Mouse (Mus musculus) gastrocnemius, adult 18-20 months (tissue): ENCODE measurements around the gene Zfp747. TPM values are rescaled to one million over a fixed set of nuclear protein-coding genes. Genes with fewer than 3 reads are reported as not detected.
A peak's percentile ranks its signal among the peaks of the same experiment; 100 is the strongest.
"Not testable (repeated sequence)": the region's sequence is repeated elsewhere in the genome, so short reads cannot be mapped to it uniquely, and the experiment has no call there.

Experiments used
- DNase-seq: peaks from one replicate; pipeline ENCODE4 v3.0.0; 2021; ENCODE audit warnings: low spot score
- total RNA-seq, 2 experiments: library from RNA; stranded (reverse); gene quantifications; 2 replicates each; pipeline ENCODE4 v1.2.3; 2021

The Zfp747 gene
- total RNA-seq, 2 experiments from 2014 or later, result 2.4 to 2.6 TPM

DNA sequence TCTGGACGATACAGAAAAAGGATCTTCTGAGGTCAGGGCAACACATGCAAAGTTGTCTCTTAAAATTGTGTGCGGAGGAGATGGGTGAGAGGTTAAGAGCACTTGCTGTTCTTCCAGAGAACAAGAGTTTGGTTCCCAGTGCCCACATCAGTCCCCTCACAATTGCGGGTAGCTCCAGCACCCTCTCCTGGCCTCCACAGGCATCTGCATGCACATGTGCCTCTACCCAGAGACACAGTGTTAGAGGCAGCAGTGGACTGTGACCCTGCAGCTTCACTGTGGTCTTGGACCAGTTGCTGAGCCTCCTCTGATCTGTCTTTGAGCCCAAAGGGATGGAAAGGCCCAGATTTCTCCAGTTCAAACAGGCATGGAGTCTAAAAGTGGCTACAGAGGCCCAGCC lies 4.0 kb downstream of the Zfp747 start:
- DNase-seq, result not testable (repeated sequence)

DNA sequence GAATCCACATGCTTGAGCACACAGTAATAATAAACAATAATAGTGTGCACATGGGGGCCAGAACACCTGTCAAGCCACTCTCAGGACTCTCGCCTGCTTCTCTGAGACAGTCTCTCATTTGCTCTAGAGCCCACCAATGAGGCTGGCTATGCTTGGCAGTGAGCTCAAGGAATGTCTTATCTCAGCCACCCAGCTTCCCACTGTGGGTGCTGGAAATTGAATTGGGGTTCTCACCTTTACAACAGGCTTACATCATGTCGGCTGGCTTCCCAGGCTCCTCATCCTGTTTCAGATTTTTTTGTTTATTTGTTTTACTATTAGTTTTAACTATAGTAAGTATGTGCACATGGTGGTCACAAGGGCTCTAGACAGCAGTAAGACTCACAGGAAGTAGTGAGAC lies 4.6 kb downstream of the Zfp747 start:
- DNase-seq, result no peak

DNA sequence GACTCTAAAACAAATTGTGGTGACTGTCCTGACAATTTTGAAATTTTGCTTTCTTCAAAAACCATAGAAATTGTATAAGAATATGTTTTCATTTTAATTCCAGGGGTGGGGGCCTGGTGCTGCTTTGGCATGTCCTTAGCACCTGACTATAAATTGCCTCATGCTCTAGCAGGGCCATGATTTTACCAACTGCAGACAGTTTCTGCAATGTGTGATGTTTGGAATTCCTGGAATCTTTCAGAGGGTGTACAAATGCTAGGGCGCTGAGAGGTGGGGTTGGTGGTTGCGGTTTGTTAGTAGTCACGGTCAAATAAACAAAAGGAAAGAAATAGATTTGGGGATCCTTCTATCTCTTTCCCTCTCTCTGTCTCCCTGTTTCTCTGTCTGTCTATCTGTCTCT lies 9.6 kb downstream of the Zfp747 start:
- no peak for DNase-seq

DNA sequence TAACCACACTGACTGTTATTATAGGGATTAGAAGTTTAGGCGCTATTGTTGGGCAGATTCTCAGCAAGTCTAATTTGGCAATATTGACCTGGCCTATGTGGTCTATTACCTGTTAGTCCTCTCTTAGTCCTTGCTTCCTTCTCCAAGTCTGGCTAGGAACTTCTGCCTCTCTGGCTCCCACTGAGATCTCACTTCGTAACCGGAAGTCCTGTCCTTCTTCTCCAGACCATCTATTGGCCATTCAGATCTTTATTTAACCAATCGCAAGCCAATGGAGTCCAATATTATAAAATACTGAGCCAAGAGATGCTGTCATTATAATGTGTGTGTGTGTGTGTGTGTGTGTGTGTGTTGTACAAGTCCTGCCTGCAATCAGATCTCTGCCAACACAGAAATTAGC lies 11.7 kb downstream of the Zfp747 start:
- DNase-seq, result peak; percentile 34

DNA sequence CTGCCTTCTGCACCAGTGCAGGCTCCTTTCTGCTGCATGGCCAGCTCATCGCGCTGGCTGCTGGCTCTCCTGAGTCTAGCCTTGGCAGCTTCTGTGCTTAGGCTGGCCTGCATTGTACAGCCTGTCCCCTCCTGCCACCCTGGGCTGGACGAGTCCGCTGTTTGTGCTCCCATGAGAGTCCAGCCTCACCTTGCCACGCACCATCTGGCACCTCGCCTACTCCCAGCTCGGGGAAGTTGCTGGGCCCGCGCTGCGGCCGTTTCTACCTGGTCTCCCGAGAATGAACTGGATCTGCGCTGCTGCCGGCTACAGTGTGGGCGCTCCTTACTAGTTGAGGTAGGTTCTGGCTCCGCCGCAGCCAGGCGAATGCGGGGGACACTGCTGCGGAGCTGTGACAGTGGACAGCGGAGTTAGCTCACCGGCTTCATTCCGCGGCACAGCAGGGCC lies 12.4 kb downstream of the Zfp747 start:
- no peak for DNase-seq

DNA sequence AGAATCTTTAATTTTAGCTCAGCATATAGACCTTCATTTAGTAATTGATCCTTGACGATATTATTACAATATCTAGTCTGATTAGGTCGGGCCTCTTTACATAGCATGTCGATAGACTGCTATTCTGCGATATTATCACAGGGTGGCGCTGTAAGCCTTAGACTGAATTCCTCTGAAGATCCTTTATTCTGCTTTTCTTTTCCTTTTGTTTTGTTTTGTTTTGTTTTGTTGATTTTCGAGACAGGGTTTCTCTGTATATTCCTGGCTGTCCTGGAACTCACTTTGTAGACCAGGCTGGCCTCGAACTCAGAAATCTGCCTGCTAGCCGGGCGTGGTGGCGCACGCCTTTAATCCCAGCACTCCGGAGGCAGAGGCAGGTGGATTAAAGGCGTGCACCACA lies 13.4 kb downstream of the Zfp747 start:
- peak; percentile 31 for DNase-seq

DNA sequence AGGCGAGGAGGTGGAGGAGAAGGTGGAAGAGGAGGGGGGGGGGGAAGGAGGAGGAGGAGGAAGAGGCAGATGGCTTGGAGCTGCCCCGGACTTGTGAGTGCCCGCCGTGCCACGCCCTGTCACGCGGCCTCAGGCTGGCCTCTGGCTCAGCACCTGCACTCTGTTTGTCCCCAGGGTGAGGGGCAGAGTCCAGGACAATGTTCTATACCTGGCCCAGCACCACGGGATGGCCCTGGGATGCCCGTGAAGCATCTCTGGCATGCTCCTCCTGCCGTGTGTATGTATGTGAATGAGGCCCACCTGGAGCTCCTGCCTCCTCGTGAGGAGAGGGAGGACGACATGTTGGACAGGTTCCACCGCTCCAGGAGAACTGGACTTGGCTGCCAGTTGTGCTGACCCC lies 14.4 kb downstream of the Zfp747 start:
- no peak for DNase-seq

DNA sequence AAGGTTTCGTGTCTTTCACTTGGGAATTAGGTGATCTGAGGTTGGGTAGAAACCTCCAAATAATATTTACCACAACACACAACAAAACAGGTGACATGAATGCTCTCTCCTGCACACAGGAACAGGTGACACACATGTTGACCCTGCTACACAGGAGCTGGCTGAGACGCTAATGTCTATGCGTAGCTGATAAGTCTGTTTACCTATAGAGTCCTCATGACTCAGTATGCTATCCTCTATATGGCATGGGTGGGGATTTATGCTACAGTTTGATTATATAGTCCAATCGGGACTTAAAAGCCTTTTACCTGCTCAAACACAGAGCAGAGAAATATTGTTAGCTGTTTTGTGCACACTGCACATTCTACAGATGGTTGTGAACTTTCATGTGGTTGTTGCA lies 15.6 kb downstream of the Zfp747 start:
- DNase-seq, result no peak

DNA sequence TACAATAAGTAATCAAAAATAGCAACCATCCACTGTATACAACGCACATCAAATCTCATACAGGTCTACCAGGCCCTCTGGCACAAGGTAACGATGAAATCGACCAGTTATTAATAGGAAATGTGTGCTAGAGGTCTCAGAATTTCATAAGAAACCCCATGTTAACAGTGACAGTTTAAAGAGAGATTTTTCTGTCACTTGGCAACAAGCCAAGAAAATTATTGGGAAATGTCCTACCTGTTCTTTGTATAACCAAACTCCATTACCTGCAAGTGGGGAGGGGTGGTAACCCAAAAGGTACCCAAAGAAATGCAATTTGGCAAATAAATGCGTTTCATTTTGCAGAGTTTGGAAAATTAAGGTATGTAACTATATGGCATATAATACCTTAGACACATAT lies 17.4 kb downstream of the Zfp747 start:
- DNase-seq, result no peak

DNA sequence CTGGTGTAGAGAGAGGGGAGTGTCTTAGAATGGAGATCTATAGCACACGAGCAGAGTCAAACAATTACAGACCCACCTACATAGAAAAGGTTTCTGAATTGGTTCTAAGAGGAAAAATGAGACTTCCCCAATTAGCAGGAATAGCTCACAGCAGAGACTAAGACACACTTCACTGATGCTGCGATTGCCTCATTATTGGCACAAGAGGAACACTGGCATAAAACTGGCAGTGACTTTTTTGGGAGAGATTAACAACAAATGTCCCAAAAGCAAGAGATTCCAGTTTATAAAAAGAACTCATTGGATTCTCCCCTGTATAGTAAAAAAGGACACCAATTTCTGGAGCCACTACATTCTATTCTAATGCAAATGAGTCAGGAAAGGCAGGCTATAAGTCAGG lies 18.0 kb downstream of the Zfp747 start:
- no peak for DNase-seq

DNA sequence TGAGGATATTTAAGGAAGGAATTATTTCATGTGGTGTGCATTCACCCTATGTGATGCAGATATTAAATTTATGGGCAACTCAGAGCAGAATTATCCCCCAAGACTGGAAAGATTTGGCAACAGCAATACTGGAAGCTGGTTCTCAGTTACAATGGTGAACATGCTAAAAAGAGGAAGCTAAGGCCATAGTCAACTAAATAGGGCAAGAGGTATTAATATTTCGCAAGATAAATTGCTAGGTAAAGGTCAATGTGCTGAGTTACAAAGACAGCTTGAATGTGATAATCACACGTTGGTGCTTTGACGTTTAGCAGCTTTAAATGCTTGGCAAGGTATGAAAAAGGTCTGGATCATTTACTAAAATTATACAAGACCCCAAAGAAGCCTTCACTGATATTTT lies 20.1 kb downstream of the Zfp747 start:
- no peak for DNase-seq

DNA sequence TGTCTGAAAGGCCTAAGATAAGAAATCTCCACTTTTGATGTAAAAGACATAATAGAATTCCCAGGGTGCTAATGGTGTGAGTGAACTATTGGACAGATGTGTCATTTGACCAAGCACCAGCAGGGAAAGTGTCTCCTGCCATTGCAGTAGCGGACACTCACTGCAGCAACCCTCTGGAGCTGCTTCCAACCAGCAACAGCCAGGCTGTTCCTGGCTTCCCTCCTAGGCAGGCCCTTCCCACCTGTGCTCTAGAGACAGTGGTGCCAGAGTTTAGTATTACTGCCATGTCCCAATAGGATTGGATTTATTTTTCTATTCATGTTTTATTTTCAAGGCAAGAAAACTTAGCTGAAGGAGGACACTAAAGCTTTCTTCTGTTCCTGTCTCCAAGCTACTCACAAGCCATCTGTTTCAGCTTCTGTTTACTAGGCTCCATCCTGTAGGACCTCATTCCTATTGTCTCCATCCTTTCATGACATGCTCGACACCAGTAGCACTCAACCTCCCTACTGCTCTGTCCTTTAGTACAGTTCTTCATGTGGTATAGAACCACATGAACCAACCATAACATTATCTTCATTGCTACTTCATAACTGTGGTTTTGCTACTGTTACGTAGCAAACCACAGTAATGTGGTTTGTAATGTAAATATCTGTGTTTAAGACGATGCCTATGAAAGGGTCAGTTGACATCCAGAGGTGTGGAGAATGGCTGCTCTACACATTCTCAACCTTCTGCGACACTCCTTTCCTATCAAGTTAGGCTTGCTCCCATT lies 24.4 kb downstream of the Zfp747 start:
- DNase-seq, result no peak

DNA sequence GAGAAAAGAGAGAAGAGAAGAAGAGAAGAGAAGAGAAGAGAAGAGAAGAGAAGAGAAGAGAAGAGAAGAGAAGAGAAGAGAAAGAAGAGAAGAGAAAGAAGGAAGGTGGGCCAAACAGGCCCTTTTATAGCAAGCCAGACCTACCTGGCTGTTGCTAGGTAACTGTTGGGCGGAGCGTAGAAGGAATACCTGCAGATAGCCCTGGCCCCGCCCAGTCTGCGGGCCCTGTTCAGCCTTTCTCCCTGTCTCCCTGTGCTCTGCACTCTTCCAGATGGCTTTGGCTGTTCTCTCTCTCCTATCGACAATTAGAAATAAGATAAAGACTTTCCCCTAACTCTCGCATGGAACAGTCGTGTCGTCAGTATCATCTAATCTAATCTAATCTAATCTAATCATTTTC lies 29.2 kb downstream of the Zfp747 start:
- DNase-seq, result no peak

DNA sequence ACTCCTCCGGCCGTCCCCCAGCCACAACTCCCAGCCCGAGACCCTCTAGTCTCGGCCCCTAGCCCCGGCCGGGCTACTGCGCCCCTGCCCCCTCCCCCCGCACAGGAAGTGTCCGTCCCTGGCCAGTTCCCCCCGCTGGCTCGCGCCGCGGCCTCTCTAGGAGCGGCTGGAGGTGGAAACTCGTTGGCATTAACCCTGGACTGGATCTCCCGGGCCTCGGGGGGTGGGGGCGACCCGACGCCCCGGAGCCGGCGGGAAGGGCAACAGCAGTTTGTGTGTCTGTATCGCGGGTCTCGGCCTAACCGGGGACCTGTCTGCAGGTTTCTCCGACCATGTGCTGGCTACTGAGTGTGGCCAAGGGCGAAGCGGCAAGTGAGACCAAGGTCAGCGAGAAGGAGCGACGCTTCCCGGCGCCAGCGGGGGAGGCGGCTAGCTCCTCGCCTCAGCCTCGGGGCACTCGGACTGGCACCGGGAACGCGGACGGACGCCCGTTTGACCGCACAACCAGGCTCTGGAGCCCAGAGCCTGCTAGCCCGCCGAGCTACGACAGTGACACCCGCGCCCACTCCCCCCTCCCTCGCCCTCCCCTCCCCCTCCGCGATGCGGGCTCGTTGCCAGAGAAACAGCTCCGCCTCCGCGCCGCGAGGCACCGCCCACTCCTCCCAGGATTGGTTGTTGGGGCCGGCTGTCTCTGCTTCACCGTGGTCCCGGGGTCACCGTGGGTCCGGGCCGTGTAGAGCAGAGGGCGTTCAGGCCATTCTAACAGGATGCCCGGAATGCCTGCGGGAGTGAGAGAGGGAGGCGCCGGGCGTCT lies 30.1 kb downstream of the Zfp747 start, which contains the start of gene Zfp768:
TSS of gene Zfp768 (minus strand) at position 78 of the 814 bp plus-strand sequence.
- peak; percentile 94 for DNase-seq

DNA sequence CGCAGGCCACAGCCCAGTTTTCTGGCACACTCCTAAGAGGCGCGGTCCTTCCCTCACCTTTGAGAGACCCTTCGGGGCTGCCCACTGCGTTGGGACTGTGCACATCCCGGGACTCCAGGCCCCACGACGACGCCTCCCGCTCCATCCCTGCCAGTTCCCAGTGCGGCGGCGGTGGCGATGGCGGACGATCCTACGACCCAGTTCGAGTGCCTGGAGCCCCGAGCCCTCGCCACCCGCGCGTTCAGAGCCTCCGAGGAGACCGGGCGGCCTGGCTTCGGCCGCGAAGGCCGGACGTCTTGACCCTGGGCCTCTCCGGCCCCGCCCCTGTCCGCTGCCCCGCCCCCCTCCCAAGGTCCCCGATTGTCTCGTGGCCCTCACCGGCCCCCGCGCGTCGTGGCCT lies 30.8 kb downstream of the Zfp747 start:
- DNase-seq, result no peak

DNA sequence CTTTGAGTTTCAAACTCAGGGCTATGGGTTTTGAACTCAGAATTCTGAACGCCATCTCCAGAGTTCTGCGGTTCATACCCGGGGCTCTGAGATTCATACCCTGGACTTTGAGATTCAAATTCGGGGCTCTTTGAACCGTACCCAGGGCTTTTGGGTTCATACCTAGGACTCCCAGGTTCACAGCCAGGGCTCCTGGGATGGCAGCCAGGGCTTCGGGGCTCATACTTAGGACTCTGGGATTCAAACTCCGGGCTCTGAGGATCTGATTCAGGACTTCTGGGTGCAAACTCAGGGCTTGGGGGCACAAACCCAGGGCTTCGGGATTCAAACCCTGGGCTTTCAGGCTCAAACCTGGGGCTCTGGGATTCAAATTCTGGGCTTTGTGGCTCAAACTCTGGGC lies 31.5 kb downstream of the Zfp747 start:
- DNase-seq, result no peak

DNA sequence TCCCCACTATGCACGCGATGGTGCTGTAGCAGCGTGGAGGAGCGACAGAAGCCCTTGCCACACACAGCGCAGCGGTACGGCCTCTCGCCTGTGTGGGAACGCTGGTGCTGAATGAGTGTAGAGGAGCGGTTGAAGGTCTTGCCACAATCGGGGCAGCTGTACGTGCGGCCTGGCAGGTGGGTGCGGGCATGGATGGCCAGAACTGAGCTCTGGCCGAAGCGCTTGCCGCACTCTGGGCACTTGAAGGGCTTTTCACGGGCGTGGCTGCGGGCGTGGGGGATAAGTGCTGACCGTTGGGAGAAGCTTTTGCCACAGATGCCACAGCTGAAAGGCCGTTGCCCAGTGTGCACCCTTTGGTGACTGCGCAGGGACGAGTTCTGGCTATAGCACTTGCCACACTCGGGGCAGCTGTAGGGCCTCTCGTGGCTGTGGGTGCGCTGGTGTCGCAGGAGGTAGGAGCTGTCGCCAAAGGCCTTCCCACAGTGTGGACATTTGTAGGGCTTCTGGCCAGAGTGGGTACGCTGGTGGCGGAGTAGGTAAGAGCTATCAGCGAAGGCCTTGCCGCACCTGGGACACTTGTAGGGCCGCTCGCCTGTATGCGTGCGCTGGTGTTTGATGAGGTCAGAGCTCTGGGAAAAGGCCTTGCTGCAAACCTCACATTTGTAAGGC lies 32.4 kb downstream of the Zfp747 start:
- no peak for DNase-seq

DNA sequence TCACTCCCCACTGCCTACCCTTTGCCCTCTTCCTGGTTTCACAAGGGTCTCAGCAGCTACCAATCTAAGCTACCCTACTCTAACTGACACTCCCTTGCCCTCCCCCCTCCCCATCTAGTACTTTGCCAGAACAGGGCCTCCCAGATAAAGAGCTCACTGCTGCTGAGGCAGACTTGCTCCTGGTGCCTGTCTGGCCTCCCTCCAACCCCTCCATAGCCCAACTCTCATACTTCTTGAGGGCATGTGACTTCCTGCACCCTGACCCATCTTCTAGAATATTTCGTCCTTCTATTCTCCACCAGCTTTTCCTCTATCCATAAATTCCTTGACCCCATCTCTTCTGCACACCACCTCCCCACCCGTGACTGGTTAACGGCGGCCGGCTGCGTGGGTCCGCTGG lies 33.0 kb downstream of the Zfp747 start:
- no peak for DNase-seq

DNA sequence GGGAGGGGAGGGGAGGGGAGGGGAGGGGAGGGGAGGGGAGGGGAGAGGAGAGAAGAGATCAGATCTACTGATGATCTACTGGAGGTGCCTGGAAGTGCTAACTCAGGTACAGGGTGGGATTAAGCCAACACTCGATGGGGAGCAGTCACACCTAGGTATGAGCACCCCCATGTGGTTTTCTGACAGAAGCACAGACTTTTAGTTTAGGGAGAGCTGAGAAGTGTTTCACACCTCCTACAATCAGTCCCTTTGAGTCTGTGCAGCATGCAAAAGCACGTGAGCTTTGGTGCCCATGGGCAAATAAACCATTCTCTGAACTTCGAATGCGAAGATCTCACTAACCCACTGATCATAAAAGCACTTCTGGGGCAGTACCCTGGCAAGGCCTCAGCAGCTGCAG lies 33.5 kb downstream of the Zfp747 start:
- DNase-seq, result no peak

DNA sequence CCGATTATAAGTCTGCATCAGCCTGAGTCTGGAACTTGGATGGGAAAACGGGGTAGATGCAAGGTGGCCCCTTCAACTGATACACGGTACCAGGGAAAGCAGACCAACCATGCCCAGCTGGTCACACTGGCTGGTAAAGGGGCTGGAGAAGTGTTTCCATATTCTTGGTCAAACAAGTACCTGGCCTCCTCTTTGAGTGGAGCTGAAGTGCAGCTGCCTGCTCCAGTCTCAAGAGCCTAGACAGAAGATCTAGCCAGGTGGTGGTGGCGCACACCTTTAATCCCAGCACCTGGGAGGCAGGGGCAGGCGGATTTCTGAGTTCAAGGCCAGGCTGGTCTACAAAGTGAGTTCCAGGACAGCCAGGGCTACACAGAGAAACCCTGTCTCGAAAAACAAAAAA lies 34.0 kb downstream of the Zfp747 start:
- not testable (repeated sequence) for DNase-seq

DNA sequence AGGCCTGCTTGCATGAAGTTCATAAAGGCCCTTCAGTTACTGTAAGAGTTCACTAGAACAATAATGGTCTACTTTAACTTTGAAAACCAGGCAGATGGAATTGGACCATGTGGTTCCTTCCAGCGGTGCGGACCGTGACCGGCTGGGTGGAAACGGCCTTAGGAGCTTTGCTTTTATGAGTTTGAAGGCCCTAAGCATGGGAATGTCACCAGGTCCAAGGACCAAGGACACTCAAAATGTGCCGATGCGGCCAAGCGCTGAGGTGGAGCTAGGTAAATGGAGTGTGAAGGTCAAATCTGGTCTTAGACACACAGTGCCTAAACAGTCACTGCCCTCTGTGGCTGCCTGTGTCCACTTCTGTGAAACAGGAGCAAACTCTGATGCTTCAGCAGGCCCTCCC lies 34.5 kb downstream of the Zfp747 start:
- no peak for DNase-seq

DNA sequence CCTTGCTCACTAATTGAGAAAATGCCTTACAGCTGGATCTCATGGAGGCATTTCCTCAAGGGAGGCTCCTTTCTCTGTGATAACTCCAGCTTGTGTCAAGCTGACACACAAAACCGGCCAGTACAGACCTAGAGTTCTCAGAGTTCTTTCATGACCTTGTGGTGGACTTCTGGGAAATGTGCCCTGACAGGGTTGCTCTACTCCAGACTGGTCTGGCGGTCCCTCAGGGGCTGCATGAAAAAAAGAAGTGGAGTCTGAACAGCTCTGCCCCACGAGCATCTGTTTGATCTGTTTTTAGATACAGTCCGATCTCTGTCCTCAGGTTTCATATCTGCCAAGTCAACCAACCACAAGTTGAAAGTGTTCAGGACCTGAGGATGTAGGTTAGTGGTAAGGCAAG lies 38.2 kb downstream of the Zfp747 start:
- no peak for DNase-seq
